Mouse (Mus musculus): ENCODE results near the gene Borcs7. TPM values are rescaled to one million over a fixed set of nuclear protein-coding genes. Genes with fewer than 3 reads are reported as not detected.

Borcs7 gene
- polyA plus RNA-seq, 1 experiment from 2014 or later, result 17.3 TPM

- DNase-seq, result no peak
- H3K27ac ChIP-seq (ENCODE audit: low read depth), result no peak overlapping the region
- WGBS, result 82% methylated on average over 3 of the region's 3 CpGs
- no peaks in the 10 kb centered on the region for H3K4me1 ChIP-seq (ENCODE audit: insufficient read depth)
- H3K4me3 ChIP-seq (ENCODE audit: low read depth, low read length), result no peak overlapping the region
- H3K27me3 ChIP-seq (ENCODE audit: insufficient read depth, low read length), result no peaks in the 10 kb centered on the region
- H3K9ac ChIP-seq, result no peak overlapping the region
- no peak overlapping the region for H3K4me2 ChIP-seq
- H3K9me3 ChIP-seq (ENCODE audit: low read depth, low read length), result no peaks in the 10 kb centered on the region
- ATAC-seq (ENCODE audit: insufficient read depth), result no peak
- TF ChIP-seq CTCF (IDR thresholded peaks at IDR 0.05; ENCODE audit: low read depth), result no peak
- H3K36me3 ChIP-seq (ENCODE audit: insufficient read depth), result no peaks in the 10 kb centered on the region
These were observed 14.1 kb upstream of the Borcs7 start for GRCm38 (mm10) chr19:46675641-46676040.

GRCm38 (mm10) chr19:46679720-46680383 lies 9.9 kb upstream of the Borcs7 start:
- no peaks in the 10 kb centered on the region for H3K9me3 ChIP-seq (ENCODE audit: low read depth, low read length)
- DNase-seq, result no peak
- H3K27me3 ChIP-seq (ENCODE audit: insufficient read depth, low read length), result no peaks in the 10 kb centered on the region
- 44% methylated on average over 12 of the region's 12 CpGs for WGBS
- H3K27ac ChIP-seq (ENCODE audit: low read depth), result no peak overlapping the region
- ATAC-seq (ENCODE audit: insufficient read depth), result no peak
- H3K36me3 ChIP-seq (ENCODE audit: insufficient read depth), result no peaks in the 10 kb centered on the region
- no peaks in the 10 kb centered on the region; the same call in 1 of the 2 replicates for H3K4me1 ChIP-seq (ENCODE audit: insufficient read depth)
- no peak overlapping the region for H3K9ac ChIP-seq
- H3K4me2 ChIP-seq, result no peak overlapping the region
- H3K4me3 ChIP-seq (ENCODE audit: low read depth, low read length), result no peak overlapping the region
- TF ChIP-seq CTCF (IDR thresholded peaks at IDR 0.05; ENCODE audit: low read depth), result no peak

- Histone ChIP-seq H3K4me3 (ENCODE audit: low read depth, low read length) (peak overlapping the region; percentile 72), H3K27me3 (ENCODE audit: insufficient read depth, low read length) (no peaks in the 10 kb centered on the region), H3K9me3 (ENCODE audit: low read depth, low read length) (no peaks in the 10 kb centered on the region), H3K4me1 (ENCODE audit: insufficient read depth) (peaks cover 5% of the 10 kb centered on the region; the same call in 1 of the 2 replicates), H3K4me2 (peak overlapping the region; percentile 69), H3K36me3 (ENCODE audit: insufficient read depth) (no peaks in the 10 kb centered on the region), H3K9ac (peak overlapping the region; percentile 82), H3K27ac (ENCODE audit: low read depth) (no peak overlapping the region)
- ATAC-seq (ENCODE audit: insufficient read depth) (no peak), DNase-seq (no peak)
- no peak for TF ChIP-seq CTCF (IDR thresholded peaks at IDR 0.05; ENCODE audit: low read depth)
- 67% methylated on average over 11 of the region's 11 CpGs for WGBS
These were observed 681 bp downstream of the Borcs7 start for GRCm38 (mm10) chr19:46690387-46690786.

- Histone ChIP-seq H3K9ac (no peak overlapping the region), H3K9me3 (ENCODE audit: low read depth, low read length) (no peaks in the 10 kb centered on the region), H3K27me3 (ENCODE audit: insufficient read depth, low read length) (no peaks in the 10 kb centered on the region), H3K4me2 (no peak overlapping the region), H3K4me3 (ENCODE audit: low read depth, low read length) (no peak overlapping the region), H3K27ac (ENCODE audit: low read depth) (no peak overlapping the region), H3K36me3 (ENCODE audit: insufficient read depth) (no peaks in the 10 kb centered on the region), H3K4me1 (ENCODE audit: insufficient read depth) (peaks cover 5% of the 10 kb centered on the region; the same call in 1 of the 2 replicates)
- TF ChIP-seq CTCF (IDR thresholded peaks at IDR 0.05; ENCODE audit: low read depth), result no peak
- ATAC-seq (ENCODE audit: insufficient read depth) (no peak), DNase-seq (no peak)
- WGBS, result 67% methylated on average over 2 of the region's 2 CpGs
These were observed 1.4 kb downstream of the Borcs7 start for GRCm38 (mm10) chr19:46691078-46691477.

- Histone ChIP-seq H3K27ac (ENCODE audit: low read depth) (no peak overlapping the region), H3K4me3 (ENCODE audit: low read depth, low read length) (no peak overlapping the region), H3K9me3 (ENCODE audit: low read depth, low read length) (no peaks in the 10 kb centered on the region), H3K4me1 (ENCODE audit: insufficient read depth) (peaks cover 5% of the 10 kb centered on the region; the same call in 1 of the 2 replicates), H3K9ac (no peak overlapping the region), H3K36me3 (ENCODE audit: insufficient read depth) (no peaks in the 10 kb centered on the region), H3K4me2 (no peak overlapping the region), H3K27me3 (ENCODE audit: insufficient read depth, low read length) (no peaks in the 10 kb centered on the region)
- WGBS, result 80% methylated on average over 4 of the region's 4 CpGs
- no peak for TF ChIP-seq CTCF (IDR thresholded peaks at IDR 0.05; ENCODE audit: low read depth)
- DNase-seq, result no peak
- no peak for ATAC-seq (ENCODE audit: insufficient read depth)
These were observed 3.4 kb downstream of the Borcs7 start for GRCm38 (mm10) chr19:46693146-46693545.

GRCm38 (mm10) chr19:46696482-46696881 lies 6.8 kb downstream of the Borcs7 start:
- no peak for TF ChIP-seq CTCF (IDR thresholded peaks at IDR 0.05; ENCODE audit: low read depth)
- no peak overlapping the region for H3K27ac ChIP-seq (ENCODE audit: low read depth)
- no peaks in the 10 kb centered on the region for H3K27me3 ChIP-seq (ENCODE audit: insufficient read depth, low read length)
- H3K36me3 ChIP-seq (ENCODE audit: insufficient read depth), result no peaks in the 10 kb centered on the region
- no peak for DNase-seq
- H3K4me3 ChIP-seq (ENCODE audit: low read depth, low read length), result no peak overlapping the region
- H3K9ac ChIP-seq, result no peak overlapping the region
- no peaks in the 10 kb centered on the region for H3K9me3 ChIP-seq (ENCODE audit: low read depth, low read length)
- ATAC-seq (ENCODE audit: insufficient read depth), result no peak
- no peak overlapping the region for H3K4me2 ChIP-seq
- WGBS, result 90% methylated on average over 8 of the region's 8 CpGs
- H3K4me1 ChIP-seq (ENCODE audit: insufficient read depth), result no peaks in the 10 kb centered on the region

GRCm38 (mm10) chr19:46696943-46697342 lies 7.2 kb downstream of the Borcs7 start:
- Histone ChIP-seq H3K9ac (no peak overlapping the region), H3K9me3 (ENCODE audit: low read depth, low read length) (no peaks in the 10 kb centered on the region), H3K36me3 (ENCODE audit: insufficient read depth) (no peaks in the 10 kb centered on the region), H3K27ac (ENCODE audit: low read depth) (no peak overlapping the region), H3K27me3 (ENCODE audit: insufficient read depth, low read length) (no peaks in the 10 kb centered on the region), H3K4me3 (ENCODE audit: low read depth, low read length) (no peak overlapping the region), H3K4me1 (ENCODE audit: insufficient read depth) (no peaks in the 10 kb centered on the region), H3K4me2 (no peak overlapping the region)
- ATAC-seq (ENCODE audit: insufficient read depth), result no peak
- DNase-seq, result no peak
- no peak for TF ChIP-seq CTCF (IDR thresholded peaks at IDR 0.05; ENCODE audit: low read depth)
- WGBS, result 88% methylated on average over 7 of the region's 7 CpGs

All from lung, embryonic 14.5 days (tissue).